25 mouse cellular contexts compared by ENCODE assay signal in the genomic region with DNA sequence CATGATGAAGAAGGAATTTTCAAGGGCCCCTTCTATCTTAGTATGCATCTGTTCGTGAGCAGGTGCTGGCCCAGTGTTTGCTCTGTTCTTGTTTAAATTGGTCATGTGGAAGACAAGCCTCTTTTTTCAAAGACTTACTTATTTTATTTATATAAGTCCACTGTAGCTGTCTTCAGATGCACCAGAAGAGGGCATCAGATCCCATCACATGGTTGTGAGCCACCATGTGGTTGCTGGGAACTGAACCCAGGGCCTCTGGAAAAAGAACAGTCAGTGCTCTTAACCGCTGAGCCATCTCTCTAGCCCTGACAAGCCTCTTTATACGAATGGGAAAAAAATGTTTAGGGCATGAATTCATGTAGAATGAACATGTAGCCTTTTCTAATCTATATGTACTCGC. TPM values are rescaled to one million over a fixed set of nuclear protein-coding genes. Genes with fewer than 3 reads are reported as not detected.
DNase-seq lines count a peak whose midpoint lies in the region; ATAC-seq and TF ChIP-seq lines count a peak whose summit lies in the region.
"Had no signal": no experiment of that assay in that cellular context is flagged by ENCODE, and none has a peak within 500 bp of the region (broad histone marks: within the 10 kb centered on the region; RNA-seq: fewer than 3 reads in every experiment).

No protein-coding gene starts in this region.

- intact Hi-C loops in heart, postnatal 25 days (cut with DNase I): loop anchor here (2.0 to 5.0 kb wide), 2 partner anchors 19 to 43 kb away; a partner anchor contains a TSS

- 96% methylated on average over 4 of the region's 4 CpGs for WGBS in heart, embryonic 16.5 days
- 96% methylated on average over 4 of the region's 4 CpGs for WGBS in limb, embryonic 12.5 days
- WGBS in limb, embryonic 10.5 days: 95% methylated on average over 4 of the region's 4 CpGs

- peaks cover 14% of the 10 kb centered on the region for H3K4me1 ChIP-seq in heart, embryonic 16.5 days (ENCODE audit: control insufficient read depth, insufficient read depth, low read length)
- H3K4me1 ChIP-seq in limb, embryonic 12.5 days (replicated peaks): peaks cover 11% of the 10 kb centered on the region
- peaks cover 10% of the 10 kb centered on the region for H3K4me1 ChIP-seq in limb, embryonic 10.5 days
- no peaks in the 10 kb centered on the region for H3K4me1 ChIP-seq in ES-Bruce4 (ENCODE audit: control insufficient read depth, insufficient read depth, low read length)

- H3K4me3 ChIP-seq in heart, embryonic 16.5 days (ENCODE audit: low read length): no peak overlapping the region
- no peak overlapping the region for H3K4me3 ChIP-seq in limb, embryonic 12.5 days (replicated peaks)
- H3K4me3 ChIP-seq in limb, embryonic 10.5 days: no peak overlapping the region
- no peak overlapping the region for H3K4me3 ChIP-seq in ES-Bruce4 (ENCODE audit: low read depth, low read length)

- no peak overlapping the region for H3K27ac ChIP-seq in heart, embryonic 16.5 days (ENCODE audit: low read length)
- no peak overlapping the region for H3K27ac ChIP-seq in limb, embryonic 12.5 days
- H3K27ac ChIP-seq in limb, embryonic 10.5 days: no peak overlapping the region
- no peak overlapping the region for H3K27ac ChIP-seq in ES-Bruce4 (ENCODE audit: insufficient read depth, low read length)
- H3K27ac ChIP-seq: forebrain, embryonic 15.5 days; liver, embryonic 12.5 days had no signal

- DNase-seq in heart, postnatal 25 days (ENCODE audit: low spot score): no peak
- no peak for DNase-seq in limb, embryonic 10.5 days (ENCODE audit: low spot score)
- DNase-seq in 416B (ENCODE audit: low read depth): peak; percentile 19
- no peak for DNase-seq in adrenal gland, adult (ENCODE audit: inconsistent age in 2 of 2, low spot score in 1 of 2)
- DNase-seq: cerebellum, adult 18-20 months; cerebellum, postnatal 25 days; embryo, embryonic 11 days; gastrocnemius, postnatal 36 days; heart, postnatal 14 days; kidney, adult 11 months; left cerebral cortex, postnatal 4 days; thymus, postnatal 25 days had no signal

- peaks cover 10% of the 10 kb centered on the region for H3K36me3 ChIP-seq in heart, embryonic 16.5 days (ENCODE audit: control insufficient read depth, insufficient read depth)
- peaks cover 7% of the 10 kb centered on the region; the same call in 1 of the 2 replicates for H3K36me3 ChIP-seq in limb, embryonic 12.5 days
- peaks cover 10% of the 10 kb centered on the region for H3K36me3 ChIP-seq in limb, embryonic 10.5 days
- H3K36me3 ChIP-seq in ES-Bruce4 (ENCODE audit: control insufficient read depth, insufficient read depth, low read length, poor library complexity, severe bottlenecking): no peaks in the 10 kb centered on the region
- H3K36me3 ChIP-seq: forebrain, embryonic 15.5 days; G1E had no signal

- no peak for TF ChIP-seq EP300 in ES-Bruce4 (IDR thresholded peaks at IDR 0.05; ENCODE audit: insufficient read depth, low read depth, low read length)

- H3K9ac ChIP-seq in heart, embryonic 16.5 days (ENCODE audit: low read length): no peak overlapping the region
- H3K9ac ChIP-seq in limb, embryonic 12.5 days (replicated peaks): no peak overlapping the region
- H3K9ac ChIP-seq in ES-Bruce4 (ENCODE audit: low read depth, poor library complexity, severe bottlenecking): no peak overlapping the region
- H3K9ac ChIP-seq: forebrain, embryonic 15.5 days; lung, embryonic 15.5 days had no signal

- H3K4me2 ChIP-seq in heart, embryonic 16.5 days (ENCODE audit: low read depth, low read length): peak overlapping the region; percentile 67
- H3K4me2 ChIP-seq in limb, embryonic 12.5 days: 0 out of 2 replicates have a peak overlapping the region, but pooled peaks have one; percentile 6
- H3K4me2 ChIP-seq: forebrain, embryonic 15.5 days had no signal

- H3K27me3 ChIP-seq in heart, embryonic 16.5 days (ENCODE audit: control insufficient read depth, insufficient read depth, low read length): no peaks in the 10 kb centered on the region
- H3K27me3 ChIP-seq in limb, embryonic 12.5 days: no peaks in the 10 kb centered on the region
- no peaks in the 10 kb centered on the region for H3K27me3 ChIP-seq in limb, embryonic 10.5 days (ENCODE audit: low read depth, poor library complexity, severe bottlenecking)
- no peaks in the 10 kb centered on the region for H3K27me3 ChIP-seq in ES-Bruce4 (ENCODE audit: control insufficient read depth, insufficient read depth, low read length, poor library complexity, severe bottlenecking)
- H3K27me3 ChIP-seq: forebrain, embryonic 15.5 days; liver, embryonic 12.5 days; lung, embryonic 15.5 days had no signal

- ATAC-seq in heart, embryonic 16.5 days (replicated peaks; ENCODE audit: extremely low read depth, insufficient read depth, low FRiP score): no peak
- ATAC-seq in limb, embryonic 12.5 days (ENCODE audit: insufficient number of reproducible peaks, insufficient read depth, low FRiP score, low TSS enrichment, low read depth): no peak
- ATAC-seq: forebrain, embryonic 15.5 days; hindbrain, embryonic 16.5 days; liver, embryonic 12.5 days had no signal

- 0 out of 2 replicates have a peak, but pooled peaks cover 2% of the 10 kb centered on the region for H3K9me3 ChIP-seq in heart, embryonic 16.5 days (replicated peaks; ENCODE audit: control insufficient read depth, low read length)
- 0 out of 2 replicates have a peak, but pooled peaks cover 4% of the 10 kb centered on the region for H3K9me3 ChIP-seq in limb, embryonic 12.5 days
- no peaks in the 10 kb centered on the region for H3K9me3 ChIP-seq in limb, embryonic 10.5 days (replicated peaks)
- H3K9me3 ChIP-seq in ES-Bruce4 (replicated peaks; ENCODE audit: control insufficient read depth, insufficient read depth, low read length, poor library complexity, severe bottlenecking): no peaks in the 10 kb centered on the region
- H3K9me3 ChIP-seq: forebrain, embryonic 15.5 days; liver, embryonic 12.5 days; lung, embryonic 15.5 days had no signal

- no peak for TF ChIP-seq POLR2A in ES-Bruce4 (IDR thresholded peaks at IDR 0.05; ENCODE audit: insufficient read depth, low read length)

- peak; percentile 12 for TF ChIP-seq CTCF in ES-Bruce4 (IDR thresholded peaks at IDR 0.05; ENCODE audit: low read depth, low read length)

RNA-seq across cellular contexts. Expression of a gene that starts 1.7 kb away (rescaled TPM):
- 75.6 and 85.0 TPM in 2 replicates for polyA plus RNA-seq in heart, embryonic 16.5 days (2015; fragmentation: Nextera tagmentation; extraction: Ambion mirVana)
- total RNA-seq in heart, postnatal 25 days (2021): 100 to 1,000 TPM; 100 to 107 TPM
- polyA plus RNA-seq in limb, embryonic 12.5 days (2016; fragmentation: Nextera tagmentation; extraction: Ambion mirVana): 17.8 and 21.9 TPM in 2 replicates
- polyA plus RNA-seq in limb, embryonic 10.5 days (2016; fragmentation: Nextera tagmentation; extraction: Ambion mirVana): 14.0 and 15.1 TPM in 2 replicates
- polyA plus RNA-seq in ES-Bruce4 (2011; ENCODE audit: insufficient read depth, insufficient read length, low read depth, missing spikeins): 6.5 and 6.7 TPM in 2 replicates

RNA-seq across cellular contexts. Expression of a gene that starts 4.7 kb away (rescaled TPM):
- polyA plus RNA-seq in heart, embryonic 16.5 days (2015; fragmentation: Nextera tagmentation; extraction: Ambion mirVana): not detected in 2 replicates
- total RNA-seq in heart, postnatal 25 days (2021): not detected
- not detected in 2 replicates for polyA plus RNA-seq in limb, embryonic 12.5 days (2016; fragmentation: Nextera tagmentation; extraction: Ambion mirVana)
- polyA plus RNA-seq in limb, embryonic 10.5 days (2016; fragmentation: Nextera tagmentation; extraction: Ambion mirVana): not detected in 2 replicates
- polyA plus RNA-seq in ES-Bruce4 (2011; ENCODE audit: insufficient read depth, insufficient read length, low read depth, missing spikeins): not detected in 2 replicates
- total RNA-seq: adrenal gland, postnatal 4 days; gastrocnemius, postnatal 36 days; heart, postnatal 14 days had no signal
- polyA plus RNA-seq: embryonic facial prominence, embryonic 14.5 days; forebrain, embryonic 15.5 days; G1E; hindbrain, embryonic 16.5 days; kidney, embryonic 16.5 days; liver, embryonic 12.5 days; lung, embryonic 15.5 days; neural tube, embryonic 11.5 days; small intestine, adult 2 months had no signal

RNA-seq across cellular contexts. Expression of a gene that starts 19.9 kb away (rescaled TPM):
- polyA plus RNA-seq in heart, embryonic 16.5 days (2015; fragmentation: Nextera tagmentation; extraction: Ambion mirVana): 31.0 and 34.0 TPM in 2 replicates
- 10 to 100 TPM; 35.8 to 47.2 TPM for total RNA-seq in heart, postnatal 25 days (2021)
- polyA plus RNA-seq in limb, embryonic 12.5 days (2016; fragmentation: Nextera tagmentation; extraction: Ambion mirVana): 38.1 and 43.9 TPM in 2 replicates
- 20.9 and 27.7 TPM in 2 replicates for polyA plus RNA-seq in limb, embryonic 10.5 days (2016; fragmentation: Nextera tagmentation; extraction: Ambion mirVana)
- polyA plus RNA-seq in ES-Bruce4 (2011; ENCODE audit: insufficient read depth, insufficient read length, low read depth, missing spikeins): 36.4 and 48.7 TPM in 2 replicates
- polyA plus RNA-seq: G1E had no signal

RNA-seq across cellular contexts. Expression of a gene that starts 39.0 kb away (rescaled TPM):
- polyA plus RNA-seq in heart, embryonic 16.5 days (2015; fragmentation: Nextera tagmentation; extraction: Ambion mirVana): 7.9 TPM in 2 replicates
- 1 to 10 TPM; 5.2 to 5.5 TPM for total RNA-seq in heart, postnatal 25 days (2021)
- polyA plus RNA-seq in limb, embryonic 12.5 days (2016; fragmentation: Nextera tagmentation; extraction: Ambion mirVana): 21.7 and 21.9 TPM in 2 replicates
- polyA plus RNA-seq in limb, embryonic 10.5 days (2016; fragmentation: Nextera tagmentation; extraction: Ambion mirVana): 18.5 and 21.9 TPM in 2 replicates
- 13.0 and 13.7 TPM in 2 replicates for polyA plus RNA-seq in ES-Bruce4 (2011; ENCODE audit: insufficient read depth, insufficient read length, low read depth, missing spikeins)

RNA-seq across cellular contexts. Expression of a gene that starts 48.8 kb away (rescaled TPM):
- polyA plus RNA-seq in heart, embryonic 16.5 days (2015; fragmentation: Nextera tagmentation; extraction: Ambion mirVana): 0.66 and 0.96 TPM in 2 replicates
- 1 to 10 TPM in 1 of 2 experiments, under 1 TPM in 1; 0.94 to 1.5 TPM for total RNA-seq in heart, postnatal 25 days (2021)
- 0.14 and 0.39 TPM in 2 replicates for polyA plus RNA-seq in limb, embryonic 12.5 days (2016; fragmentation: Nextera tagmentation; extraction: Ambion mirVana)
- polyA plus RNA-seq in limb, embryonic 10.5 days (2016; fragmentation: Nextera tagmentation; extraction: Ambion mirVana): 0.15 and 0.16 TPM in 2 replicates
- 0.21 and 0.39 TPM in 2 replicates for polyA plus RNA-seq in ES-Bruce4 (2011; ENCODE audit: insufficient read depth, insufficient read length, low read depth, missing spikeins)
- polyA plus RNA-seq: G1E had no signal
